Mouse (Mus musculus) MEL (cell line): ENCODE results near the gene Rab11fip3. TPM values are rescaled to one million over a fixed set of nuclear protein-coding genes. Genes with fewer than 3 reads are reported as not detected.
A peak's percentile ranks its signal among the peaks of the same experiment; 100 is the strongest.

ENCODE experiments used
- DNase-seq: peaks from one replicate; pipeline ENCODE4 v3.0.0; 2011; ENCODE audit warnings: low read depth, low spot score
- H3K27ac ChIP-seq: 2 replicates; pipeline ENCODE4 v1.5.1; 2012; ENCODE audit warnings: low read depth, mild to moderate bottlenecking, control low read depth, low read length, moderate library complexity; ENCODE audit not compliant: control insufficient read depth
- H3K27me3 ChIP-seq, 2 experiments: fragments of 150-350 bp in 1 of 2; sonication (generic) in 1 of 2; 2 replicates each; pipeline ENCODE4 v1.6.1; 2012; ENCODE audit warnings: low read length in 2 of 2, mild to moderate bottlenecking in 2 of 2, improper control_type of control experiment in 1 of 2, moderate library complexity in 1 of 2; ENCODE audit not compliant: insufficient read depth in 2 of 2, control insufficient read depth in 1 of 2
- H3K36me3 ChIP-seq, 2 experiments: 2 replicates each; pipeline ENCODE4 v1.6.1; 2012 to 2014; ENCODE audit warnings: low read length in 2 of 2, improper control_type of control experiment in 1 of 2, inconsistent platforms in 1 of 2, mild to moderate bottlenecking in 1 of 2; ENCODE audit not compliant: insufficient read depth in 2 of 2, control insufficient read depth in 1 of 2
- H3K4me1 ChIP-seq, 2 experiments: fragments of 150-350 bp in 1 of 2; sonication (generic) in 1 of 2; 2 replicates each; pipeline ENCODE4 v1.6.1; 2012; ENCODE audit warnings: low read length in 2 of 2, improper control_type of control experiment in 1 of 2, mild to moderate bottlenecking in 1 of 2; ENCODE audit not compliant: insufficient read depth in 2 of 2, control insufficient read depth in 1 of 2
- H3K4me3 ChIP-seq, 2 experiments: fragments of 150-350 bp in 1 of 2; sonication (generic) in 1 of 2; 2 replicates each; pipeline ENCODE4 v1.5.1; 2012; ENCODE audit warnings: low read depth in 2 of 2, low read length in 2 of 2, mild to moderate bottlenecking in 2 of 2, moderate library complexity in 2 of 2, control low read depth in 1 of 2, improper control_type of control experiment in 1 of 2; ENCODE audit not compliant: control insufficient read depth in 1 of 2, insufficient read depth in 1 of 2
- H3K79me2 ChIP-seq: 2 replicates; pipeline ENCODE4 v1.6.1; 2012; ENCODE audit warnings: mild to moderate bottlenecking, low read length, moderate library complexity; ENCODE audit not compliant: control insufficient read depth, poor library complexity, insufficient read depth
- H3K9ac ChIP-seq: 2 replicates; pipeline ENCODE4 v1.6.1; 2012; ENCODE audit warnings: low read depth, mild to moderate bottlenecking, control low read depth, low read length, moderate library complexity; ENCODE audit not compliant: control insufficient read depth, poor library complexity, severe bottlenecking
- H3K9me3 ChIP-seq: fragments of 150-350 bp; sonication (generic); replicated peaks from 2 replicates; pipeline ENCODE4 v1.6.1; 2012; ENCODE audit warnings: mild to moderate bottlenecking, low read length, improper control_type of control experiment, moderate library complexity; ENCODE audit not compliant: insufficient read depth
- BHLHE40 ChIP-seq: IDR thresholded peaks from 2 replicates; pipeline ENCODE4 v1.6.1; 2012; ENCODE audit warnings: low read depth, mild to moderate bottlenecking, inconsistent platforms, low read length, improper control_type of control experiment, borderline replicate concordance
- CHD1 ChIP-seq: IDR thresholded peaks from 2 replicates; pipeline ENCODE4 v1.6.1; 2012; ENCODE audit warnings: low read depth, mild to moderate bottlenecking, inconsistent platforms, low read length, improper control_type of control experiment
- CTCF ChIP-seq, 3 experiments: IDR thresholded peaks in 2 of 3; conservative IDR thresholded peaks in 1 of 3; 2 replicates each; pipeline ENCODE4 v1.5.1; 2011 to 2012; ENCODE audit warnings: low read length in 3 of 3, low read depth in 2 of 3, mild to moderate bottlenecking in 2 of 3, improper control_type of control experiment in 1 of 3, inconsistent platforms in 1 of 3, mixed read lengths in 1 of 3, moderate library complexity in 1 of 3; ENCODE audit not compliant: control insufficient read depth in 1 of 3, insufficient read depth in 1 of 3, poor library complexity in 1 of 3, severe bottlenecking in 1 of 3
- ELF1 ChIP-seq: IDR thresholded peaks from 2 replicates; pipeline ENCODE4 v1.6.1; 2014; ENCODE audit warnings: low read depth, mild to moderate bottlenecking, inconsistent platforms, low read length, improper control_type of control experiment, moderate library complexity
- ETS1 ChIP-seq: IDR thresholded peaks from 2 replicates; pipeline ENCODE4 v1.6.1; 2012; ENCODE audit warnings: low read depth, mild to moderate bottlenecking, inconsistent platforms, low read length, improper control_type of control experiment, moderate library complexity
- GABPA ChIP-seq: IDR thresholded peaks from 2 replicates; pipeline ENCODE4 v1.6.1; 2012; ENCODE audit warnings: low read depth, mild to moderate bottlenecking, inconsistent platforms, low read length, improper control_type of control experiment, moderate library complexity
- HCFC1 ChIP-seq: IDR thresholded peaks from 2 replicates; pipeline ENCODE4 v1.6.1; 2012; ENCODE audit warnings: low read depth, mild to moderate bottlenecking, inconsistent platforms, low read length, improper control_type of control experiment, moderate library complexity
- JUND ChIP-seq: IDR thresholded peaks from 2 replicates; pipeline ENCODE4 v1.6.1; 2011; ENCODE audit warnings: low read depth, mild to moderate bottlenecking, improper control_type of control experiment, low read length
- KAT2A ChIP-seq: conservative IDR thresholded peaks from 2 replicates; pipeline ENCODE4 v1.6.1; 2012; ENCODE audit warnings: low read depth, low read length, improper control_type of control experiment, inconsistent platforms
- MAFK ChIP-seq: IDR thresholded peaks from 2 replicates; pipeline ENCODE4 v1.6.1; 2011; ENCODE audit warnings: low read depth, mild to moderate bottlenecking, low read length, improper control_type of control experiment, borderline replicate concordance
- MAX ChIP-seq: IDR thresholded peaks from 2 replicates; pipeline ENCODE4 v1.6.1; 2011; ENCODE audit warnings: low read length, improper control_type of control experiment
- MXI1 ChIP-seq: IDR thresholded peaks from 2 replicates; pipeline ENCODE4 v1.6.1; 2011; ENCODE audit warnings: mild to moderate bottlenecking, low read depth, low read length, improper control_type of control experiment
- NELFE ChIP-seq: IDR thresholded peaks from 2 replicates; pipeline ENCODE4 v1.6.1; 2011; ENCODE audit warnings: low read depth, low read length, improper control_type of control experiment
- POLR2A ChIP-seq, 2 experiments: IDR thresholded peaks; 2 replicates each; pipeline ENCODE4 v1.6.1; 2011 to 2012; ENCODE audit warnings: low read length in 2 of 2, mild to moderate bottlenecking in 2 of 2, control low read depth in 1 of 2, improper control_type of control experiment in 1 of 2, low read depth in 1 of 2, moderate library complexity in 1 of 2; ENCODE audit not compliant: control insufficient read depth in 1 of 2, insufficient read depth in 1 of 2, poor library complexity in 1 of 2
- POLR2AphosphoS2 ChIP-seq: IDR thresholded peaks from 2 replicates; pipeline ENCODE4 v1.6.1; 2011; ENCODE audit warnings: low read length, improper control_type of control experiment
- POLR2AphosphoS5 ChIP-seq: IDR thresholded peaks from 2 replicates; pipeline ENCODE4 v1.6.1; 2012; ENCODE audit warnings: low read depth, borderline replicate concordance, mild to moderate bottlenecking, inconsistent platforms, low read length, moderate library complexity, mixed read lengths
- RAD21 ChIP-seq: IDR thresholded peaks from 2 replicates; pipeline ENCODE4 v1.6.1; 2011; ENCODE audit warnings: mild to moderate bottlenecking, low read depth, low read length, improper control_type of control experiment
- RCOR1 ChIP-seq: IDR thresholded peaks from 2 replicates; pipeline ENCODE4 v1.6.1; 2012; ENCODE audit warnings: low read depth, mild to moderate bottlenecking, inconsistent platforms, low read length, improper control_type of control experiment
- SIN3A ChIP-seq: IDR thresholded peaks from 2 replicates; pipeline ENCODE4 v1.6.1; 2012; ENCODE audit warnings: low read length, improper control_type of control experiment, inconsistent platforms
- TBP ChIP-seq: IDR thresholded peaks from 2 replicates; pipeline ENCODE4 v1.8.0; 2011; ENCODE audit warnings: low read depth, low read length, improper control_type of control experiment
- TCF12 ChIP-seq: IDR thresholded peaks from 2 replicates; pipeline ENCODE4 v1.6.1; 2014; ENCODE audit warnings: low read depth, mild to moderate bottlenecking, inconsistent platforms, low read length, improper control_type of control experiment, moderate library complexity
- UBTF ChIP-seq: IDR thresholded peaks from 2 replicates; pipeline ENCODE4 v1.6.1; 2012; ENCODE audit warnings: low read depth, mild to moderate bottlenecking, inconsistent platforms, low read length, improper control_type of control experiment, moderate library complexity, borderline replicate concordance; ENCODE audit not compliant: insufficient read depth
- USF1 ChIP-seq: IDR thresholded peaks from 2 replicates; pipeline ENCODE4 v1.6.1; 2014; ENCODE audit warnings: low read depth, mild to moderate bottlenecking, inconsistent platforms, low read length, improper control_type of control experiment, moderate library complexity
- USF2 ChIP-seq, 2 experiments: IDR thresholded peaks; 2 replicates each; pipeline ENCODE4 v1.6.1; 2011 to 2012; ENCODE audit warnings: improper control_type of control experiment in 2 of 2, low read length in 2 of 2, borderline replicate concordance in 1 of 2, inconsistent platforms in 1 of 2, low read depth in 1 of 2, mild to moderate bottlenecking in 1 of 2; ENCODE audit not compliant: insufficient read depth in 1 of 2
- ZC3H11A ChIP-seq: IDR thresholded peaks from 2 replicates; pipeline ENCODE4 v1.6.1; 2012; ENCODE audit warnings: low read depth, mild to moderate bottlenecking, inconsistent platforms, low read length, improper control_type of control experiment
- ZMIZ1 ChIP-seq: IDR thresholded peaks from 2 replicates; pipeline ENCODE4 v1.6.1; 2012; ENCODE audit warnings: low read depth, mild to moderate bottlenecking, inconsistent platforms, low read length, improper control_type of control experiment, moderate library complexity
- polyA plus RNA-seq, 2 experiments: library from polyadenylated mRNA; stranded (reverse) in 1 of 2; unstranded in 1 of 2; fragments of >175 nt in 1 of 2; fragments of >200 nt in 1 of 2; gene quantifications; 2 replicates each; pipeline versions ENCODE4 v1.2.1 to v1.2.4; 2012; ENCODE audit warnings: low replicate concordance in 2 of 2, low read depth in 1 of 2; ENCODE audit not compliant: insufficient read length in 2 of 2, insufficient read depth in 1 of 2, missing spikeins in 1 of 2
- total RNA-seq: library from RNA; depleted of rRNA; stranded (reverse); fragments of 300-350 nt; gene quantifications from 2 replicates; pipeline ENCODE4 v1.2.3, GENCODE M21; 2012

Rab11fip3 gene
- total and polyA plus RNA-seq, 3 experiments, result 3.2 to 18.9 TPM; not detected in 1

GRCm38 (mm10) chr17:25942597-25943151 lies 126.7 kb downstream of the Rab11fip3 start (continued):
- TF ChIP-seq MAFK (no peak; the same call in 1 of the 2 replicates), KAT2A (no peak), POLR2AphosphoS5 (no peak), JUND (no peak), POLR2A (IDR thresholded peaks at IDR 0.05; ENCODE audit: control insufficient read depth in 1 of 2, insufficient read depth in 1 of 2, low read depth in 1 of 2, low read length in 2 of 2, poor library complexity in 1 of 2) (peak; percentile 28 to 46; a peak in 1 of 4 replicates), BHLHE40 (no peak), USF1 (no peak), UBTF (no peak; the same call in 1 of the 2 replicates), ZC3H11A (no peak), RAD21 (no peak), RCOR1 (peak; percentile 58; the same call in 1 of the 2 replicates)

DNA sequence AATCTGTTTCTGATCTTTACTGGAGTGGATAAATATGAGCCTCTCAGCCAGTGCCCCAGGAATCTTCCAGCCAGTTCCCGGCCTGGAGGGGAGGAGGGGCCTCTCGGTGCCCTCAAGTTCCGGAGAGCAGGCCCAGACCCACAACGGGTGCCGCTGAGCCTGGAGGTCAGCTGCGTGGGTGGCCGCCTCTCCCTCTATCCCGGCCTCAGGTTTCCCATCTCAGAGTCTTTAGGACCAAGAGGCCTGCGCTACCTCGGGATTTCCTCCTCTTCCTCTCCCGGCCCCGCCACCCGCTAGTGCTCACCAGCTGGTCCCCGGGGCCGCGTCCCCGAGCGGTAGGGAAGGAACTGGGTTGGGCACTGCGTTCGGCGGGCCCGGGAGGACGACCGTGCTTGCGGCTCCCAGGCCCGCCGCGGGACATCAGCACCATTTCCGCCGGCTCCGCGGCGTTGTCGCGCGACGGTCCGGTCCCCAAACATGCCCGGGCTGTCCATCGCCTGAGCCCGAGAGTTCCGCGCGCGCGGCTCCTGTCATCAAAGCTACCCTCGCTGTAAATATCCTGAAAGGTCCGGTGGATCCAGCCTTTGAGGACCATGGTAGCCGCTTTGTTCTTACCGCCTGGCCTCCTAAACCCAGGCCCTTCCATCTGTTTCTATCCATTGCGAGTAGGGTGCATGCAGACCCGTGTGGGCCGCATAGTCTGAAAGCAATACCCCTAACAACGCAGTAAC lies 127.7 kb downstream of the Rab11fip3 start:
- Histone ChIP-seq H3K36me3 (peaks cover 2 to 17% of the 10 kb centered on the region in 2 experiments), H3K4me3 (peak overlapping the region; percentile 63 to 78), H3K79me2 (peaks cover 27% of the 10 kb centered on the region), H3K27me3 (no peaks in the 10 kb centered on the region), H3K4me1 (peaks cover 10 to 30% of the 10 kb centered on the region in 2 experiments), H3K27ac (peak overlapping the region; percentile 95), H3K9me3 (no peaks in the 10 kb centered on the region), H3K9ac (peak overlapping the region; percentile 92)
- peak; percentile 89 for TF ChIP-seq NELFE
- peak; percentile 91 for TF ChIP-seq HCFC1
- no peak for TF ChIP-seq GABPA
- 0 out of 2 replicates have a peak, but pooled peaks have one; percentile 63 for TF ChIP-seq POLR2AphosphoS2
- peak; percentile 31; the same call in 1 of the 2 replicates for TF ChIP-seq ETS1
- TF ChIP-seq UBTF, result no peak
- TF ChIP-seq SIN3A, result peak; percentile 93
- 0 out of 6 replicates have a peak, but pooled peaks of 1 of the 3 experiments have one; percentile 0 for TF ChIP-seq CTCF (IDR thresholded peaks at IDR 0.05 in 2 of 3, conservative IDR thresholded peaks at IDR 0.05 in 1 of 3; ENCODE audit: control insufficient read depth in 1 of 3, insufficient read depth in 1 of 3, low read depth in 2 of 3, low read length in 3 of 3, poor library complexity in 1 of 3, severe bottlenecking in 1 of 3)
- no peak for TF ChIP-seq RAD21
- peak; percentile 94 for TF ChIP-seq MXI1
- no peak for TF ChIP-seq USF1
- no peak for TF ChIP-seq CHD1
- TF ChIP-seq POLR2A (IDR thresholded peaks at IDR 0.05; ENCODE audit: control insufficient read depth in 1 of 2, insufficient read depth in 1 of 2, low read depth in 1 of 2, low read length in 2 of 2, poor library complexity in 1 of 2), result peak; percentile 78 to 92; a peak in 3 of 4 replicates
- peak; percentile 42 for TF ChIP-seq MAX
- TF ChIP-seq USF2 (IDR thresholded peaks at IDR 0.05; ENCODE audit: borderline replicate concordance in 1 of 2, insufficient read depth in 1 of 2, low read depth in 1 of 2, low read length in 2 of 2), result no peak
- TF ChIP-seq ELF1, result peak; percentile 64
- peak; percentile 37; the same call in 1 of the 2 replicates for TF ChIP-seq ZMIZ1
- TF ChIP-seq BHLHE40, result no peak
- TF ChIP-seq RCOR1, result no peak
- TF ChIP-seq TBP, result peak; percentile 46; the same call in 1 of the 2 replicates
- TF ChIP-seq TCF12, result peak; percentile 79
- peak; percentile 89 for DNase-seq
